Comparison of ENCODE assay signal across 8 mouse cellular contexts in genomic region chr9:121371946-121372646, GRCm38 (mm10).
DNase-seq lines count a peak whose midpoint lies in the region; ATAC-seq lines count a peak whose summit lies in the region.

No protein-coding gene starts in this region.

- 6% methylated on average over 11 of the region's 13 CpGs for WGBS in intestine, embryonic 14.5 days

- H3K9me3 ChIP-seq in intestine, embryonic 14.5 days (ENCODE audit: control insufficient read depth, low read length): no peaks in the 10 kb centered on the region

- peaks cover 38% of the 10 kb centered on the region for H3K4me1 ChIP-seq in intestine, embryonic 14.5 days (replicated peaks; ENCODE audit: control insufficient read depth, insufficient read depth, low read length)

- peak overlapping the region; percentile 73 for H3K27ac ChIP-seq in intestine, embryonic 14.5 days (ENCODE audit: low read depth)

- H3K36me3 ChIP-seq in intestine, embryonic 14.5 days (ENCODE audit: control insufficient read depth, insufficient read depth, low read length): no peaks in the 10 kb centered on the region

- peak overlapping the region; percentile 30 for H3K4me3 ChIP-seq in intestine, embryonic 14.5 days (ENCODE audit: low read depth, low read length)

- ATAC-seq in intestine, embryonic 14.5 days (replicated peaks; ENCODE audit: low FRiP score, low TSS enrichment, low read depth): peak; percentile 77

- peak overlapping the region; percentile 52 for H3K4me2 ChIP-seq in intestine, embryonic 14.5 days (ENCODE audit: low read length)

- intact Hi-C loops in gastrocnemius, postnatal 14 days (cut with DNase I; ENCODE audit: low total_unique reads): loop anchor here (5.0 kb wide), 1 partner anchor 90 kb away; no protein-coding TSS in a partner anchor

- peak overlapping the region; percentile 20; the same call in 1 of the 2 replicates for H3K9ac ChIP-seq in intestine, embryonic 14.5 days (ENCODE audit: low read length)

- H3K27me3 ChIP-seq in intestine, embryonic 14.5 days (replicated peaks; ENCODE audit: control insufficient read depth, insufficient read depth, low read length): no peaks in the 10 kb centered on the region

- DNase-seq in embryo, embryonic 10 days (ENCODE audit: low spot score): peak; percentile 36
- DNase-seq in embryo, embryonic 11 days: no peak
- DNase-seq in thymus, postnatal 0 days (ENCODE audit: low spot score): peak; percentile 52
- no peak for DNase-seq in thymus, postnatal 10 days (ENCODE audit: low spot score in 2 of 2)
- no peak for DNase-seq in intestine, embryonic 14.5 days (ENCODE audit: low spot score)
- peak; percentile 46 for DNase-seq in naive thymus-derived CD4-positive, alpha-beta T cell, adult 2 months (ENCODE audit: low read depth)
- no peak for DNase-seq in gastrocnemius, postnatal 14 days
- no peak for DNase-seq in kidney, adult 9 months

Comparison
In these comparisons a context has a peak if more than half of its experiments do, and no peak if none do; other contexts are left out.
1. DNase-seq: peak in embryo, embryonic 10 days (single experiment), thymus, postnatal 0 days (single experiment) and naive thymus-derived CD4-positive, alpha-beta T cell, adult 2 months (single experiment); none in embryo, embryonic 11 days (single experiment), thymus, postnatal 10 days (0 of 2), intestine, embryonic 14.5 days (single experiment), gastrocnemius, postnatal 14 days (single experiment) and kidney, adult 9 months (single experiment).